Comparison of ENCODE assay signal across 30 mouse cellular contexts in the genomic region with DNA sequence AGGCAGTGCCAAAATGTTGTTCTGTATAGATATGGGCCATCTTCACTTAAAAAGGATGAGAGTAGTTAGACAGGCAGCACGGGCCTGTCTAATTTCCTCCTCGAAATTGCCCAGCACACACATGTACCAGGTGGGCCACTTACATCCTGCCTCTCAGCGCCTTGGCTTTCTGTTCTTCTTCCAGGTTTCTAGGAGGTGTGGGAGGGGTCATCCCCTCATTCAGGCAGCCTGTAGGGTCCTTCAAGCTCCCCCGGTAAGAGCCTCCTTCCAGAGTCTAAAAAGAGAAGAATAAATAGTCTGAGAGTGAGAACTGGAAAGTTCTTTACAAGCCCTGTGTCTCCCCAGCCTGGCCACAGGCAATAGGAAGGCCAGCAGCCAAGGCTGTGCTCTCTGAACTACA.
DNase-seq lines count a peak whose midpoint lies in the region; ATAC-seq and TF ChIP-seq lines count a peak whose summit lies in the region.
"Had no signal": no experiment of that assay in that cellular context is flagged by ENCODE, and none has a peak within 500 bp of the region (broad histone marks: within the 10 kb centered on the region; RNA-seq: fewer than 3 reads in every experiment).

No protein-coding gene starts in this region.

- H3K4me3 ChIP-seq in left cerebral cortex, adult 2 months: no peak overlapping the region
- H3K4me3 ChIP-seq in lung, embryonic 14.5 days (ENCODE audit: low read depth, low read length): no peak overlapping the region
- no peak overlapping the region for H3K4me3 ChIP-seq in hindbrain, postnatal 0 days (ENCODE audit: low read length)
- H3K4me3 ChIP-seq: erythroblast, embryonic 14.5 days; forebrain, embryonic 12.5 days; heart, adult 2 months; heart, embryonic 12.5 days; kidney, embryonic 15.5 days; midbrain, embryonic 10.5 days had no signal

- H3K27me3 ChIP-seq in lung, embryonic 14.5 days (ENCODE audit: insufficient read depth, low read length): no peaks in the 10 kb centered on the region
- no peaks in the 10 kb centered on the region for H3K27me3 ChIP-seq in hindbrain, postnatal 0 days (ENCODE audit: insufficient read depth, low read length)
- H3K27me3 ChIP-seq: forebrain, embryonic 12.5 days; heart, embryonic 12.5 days; kidney, embryonic 15.5 days had no signal

- intact Hi-C loops in left cerebral cortex, adult 2 months (cut with DNase I): loop anchor here (5.0 kb wide), 2 partner anchors 53 to 73 kb away; no protein-coding TSS in a partner anchor

- H3K9ac ChIP-seq in lung, embryonic 14.5 days: no peak overlapping the region
- no peak overlapping the region for H3K9ac ChIP-seq in hindbrain, postnatal 0 days (replicated peaks; ENCODE audit: low read length)
- H3K9ac ChIP-seq: forebrain, embryonic 12.5 days; heart, embryonic 12.5 days; hindbrain, embryonic 14.5 days; kidney, embryonic 15.5 days had no signal

- WGBS in lung, embryonic 14.5 days: 56% methylated on average over 4 of the region's 4 CpGs
- WGBS in hindbrain, postnatal 0 days: 86% methylated on average over 4 of the region's 4 CpGs

- H3K27ac ChIP-seq in left cerebral cortex, adult 2 months: peak overlapping the region; percentile 51; the same call in 1 of the 2 replicates
- H3K27ac ChIP-seq in lung, embryonic 14.5 days (ENCODE audit: low read depth): peak overlapping the region; percentile 63
- H3K27ac ChIP-seq in hindbrain, postnatal 0 days: no peak overlapping the region
- H3K27ac ChIP-seq: forebrain, embryonic 12.5 days; heart, adult 2 months; hindbrain, embryonic 14.5 days; macrophage; midbrain, embryonic 10.5 days; stomach, postnatal 0 days had no signal

- H3K4me2 ChIP-seq in lung, embryonic 14.5 days: no peak overlapping the region
- no peak overlapping the region for H3K4me2 ChIP-seq in hindbrain, postnatal 0 days (ENCODE audit: low read depth, low read length)
- H3K4me2 ChIP-seq: forebrain, embryonic 12.5 days; heart, embryonic 12.5 days; hindbrain, embryonic 14.5 days; kidney, embryonic 15.5 days had no signal

- 0 out of 2 replicates have a peak, but pooled peaks cover 7% of the 10 kb centered on the region for H3K36me3 ChIP-seq in lung, embryonic 14.5 days (ENCODE audit: insufficient read depth)
- H3K36me3 ChIP-seq in hindbrain, postnatal 0 days (ENCODE audit: insufficient read depth, low read length): peaks cover 26% of the 10 kb centered on the region; the same call in 1 of the 2 replicates

- H3K9me3 ChIP-seq in lung, embryonic 14.5 days (ENCODE audit: low read depth, low read length): no peaks in the 10 kb centered on the region
- H3K9me3 ChIP-seq in hindbrain, postnatal 0 days (ENCODE audit: low read length): no peaks in the 10 kb centered on the region
- H3K9me3 ChIP-seq: forebrain, embryonic 12.5 days; heart, embryonic 12.5 days; kidney, embryonic 15.5 days; midbrain, embryonic 10.5 days had no signal

- no peak for ATAC-seq in lung, embryonic 14.5 days (ENCODE audit: insufficient read depth)
- ATAC-seq in hindbrain, postnatal 0 days: no peak
- ATAC-seq: activated CD4-positive, CD25-positive, alpha-beta regulatory T cell, adult 4 months; inflammation-experienced regulatory T-cells, adult 6 months; midbrain, embryonic 16.5 days had no signal

- no peak for DNase-seq in left cerebral cortex, adult 2 months (ENCODE audit: extremely low spot score in 1 of 2, low spot score in 2 of 2)
- no peak for DNase-seq in left cerebral cortex, adult 8-10 months (ENCODE audit: low spot score in 2 of 2)
- DNase-seq in A20 (ENCODE audit: low read depth, low spot score): peak; percentile 30
- peak; percentile 40 for DNase-seq in lung, embryonic 14.5 days
- DNase-seq in lung, postnatal 14 days: peak; percentile 26
- DNase-seq in hindbrain, postnatal 0 days (ENCODE audit: low spot score): no peak
- DNase-seq in Muller cell, postnatal 12 days (ENCODE audit: inconsistent ontology term): no peak
- DNase-seq: adrenal gland, adult 2 months; adrenal gland, postnatal 36 days; B cell, adult 2 months; cerebellum, adult 18-20 months; gastrocnemius, postnatal 14 days; heart, adult 2 months; kidney, adult 18-20 months; kidney, postnatal 25 days; layer of hippocampus, postnatal 36 days; spleen, adult 18-20 months; thymus, adult 18-20 months; thymus, postnatal 36 days had no signal

- peaks cover 22% of the 10 kb centered on the region for H3K4me1 ChIP-seq in lung, embryonic 14.5 days (ENCODE audit: insufficient read depth)
- H3K4me1 ChIP-seq in hindbrain, postnatal 0 days (ENCODE audit: insufficient read depth, low read length): no peaks in the 10 kb centered on the region
- H3K4me1 ChIP-seq: forebrain, embryonic 12.5 days; midbrain, embryonic 10.5 days had no signal

- TF ChIP-seq CTCF in left cerebral cortex, adult 2 months (IDR thresholded peaks at IDR 0.05): no peak
- no peak for TF ChIP-seq CTCF in lung, embryonic 14.5 days (IDR thresholded peaks at IDR 0.05; ENCODE audit: low read depth)
- TF ChIP-seq CTCF in hindbrain, postnatal 0 days (IDR thresholded peaks at IDR 0.05; ENCODE audit: low read depth): no peak

Comparison
In these comparisons a context has a peak if more than half of its experiments do, and no peak if none do; other contexts are left out.
1. DNase-seq: peak in A20 (single experiment), lung, embryonic 14.5 days (single experiment) and lung, postnatal 14 days (single experiment); none in left cerebral cortex, adult 2 months (0 of 2), left cerebral cortex, adult 8-10 months (0 of 2), hindbrain, postnatal 0 days (single experiment) and Muller cell, postnatal 12 days (single experiment).